Mouse (Mus musculus) MEL (cell line): ENCODE measurements around the gene Bsn. TPM values are rescaled to one million over a fixed set of nuclear protein-coding genes. Genes with fewer than 3 reads are reported as not detected.

Experiments used
- DNase-seq: peaks from one replicate; pipeline ENCODE4 v3.0.0; 2011; ENCODE audit warnings: low read depth, low spot score
- H3K27ac ChIP-seq: 2 replicates; pipeline ENCODE4 v1.5.1; 2012; ENCODE audit warnings: low read depth, mild to moderate bottlenecking, control low read depth, low read length, moderate library complexity; ENCODE audit not compliant: control insufficient read depth
- H3K27me3 ChIP-seq, 2 experiments: fragments of 150-350 bp in 1 of 2; sonication (generic) in 1 of 2; 2 replicates each; pipeline ENCODE4 v1.6.1; 2012; ENCODE audit warnings: low read length in 2 of 2, mild to moderate bottlenecking in 2 of 2, improper control_type of control experiment in 1 of 2, moderate library complexity in 1 of 2; ENCODE audit not compliant: insufficient read depth in 2 of 2, control insufficient read depth in 1 of 2
- H3K36me3 ChIP-seq, 2 experiments: 2 replicates each; pipeline ENCODE4 v1.6.1; 2012 to 2014; ENCODE audit warnings: low read length in 2 of 2, improper control_type of control experiment in 1 of 2, inconsistent platforms in 1 of 2, mild to moderate bottlenecking in 1 of 2; ENCODE audit not compliant: insufficient read depth in 2 of 2, control insufficient read depth in 1 of 2
- H3K4me1 ChIP-seq, 2 experiments: fragments of 150-350 bp in 1 of 2; sonication (generic) in 1 of 2; 2 replicates each; pipeline ENCODE4 v1.6.1; 2012; ENCODE audit warnings: low read length in 2 of 2, improper control_type of control experiment in 1 of 2, mild to moderate bottlenecking in 1 of 2; ENCODE audit not compliant: insufficient read depth in 2 of 2, control insufficient read depth in 1 of 2
- H3K4me3 ChIP-seq, 2 experiments: fragments of 150-350 bp in 1 of 2; sonication (generic) in 1 of 2; 2 replicates each; pipeline ENCODE4 v1.5.1; 2012; ENCODE audit warnings: low read depth in 2 of 2, low read length in 2 of 2, mild to moderate bottlenecking in 2 of 2, moderate library complexity in 2 of 2, control low read depth in 1 of 2, improper control_type of control experiment in 1 of 2; ENCODE audit not compliant: control insufficient read depth in 1 of 2, insufficient read depth in 1 of 2
- H3K79me2 ChIP-seq: 2 replicates; pipeline ENCODE4 v1.6.1; 2012; ENCODE audit warnings: mild to moderate bottlenecking, low read length, moderate library complexity; ENCODE audit not compliant: control insufficient read depth, poor library complexity, insufficient read depth
- H3K9ac ChIP-seq: 2 replicates; pipeline ENCODE4 v1.6.1; 2012; ENCODE audit warnings: low read depth, mild to moderate bottlenecking, control low read depth, low read length, moderate library complexity; ENCODE audit not compliant: control insufficient read depth, poor library complexity, severe bottlenecking
- H3K9me3 ChIP-seq: fragments of 150-350 bp; sonication (generic); replicated peaks from 2 replicates; pipeline ENCODE4 v1.6.1; 2012; ENCODE audit warnings: mild to moderate bottlenecking, low read length, improper control_type of control experiment, moderate library complexity; ENCODE audit not compliant: insufficient read depth
- BHLHE40 ChIP-seq: IDR thresholded peaks from 2 replicates; pipeline ENCODE4 v1.6.1; 2012; ENCODE audit warnings: low read depth, mild to moderate bottlenecking, inconsistent platforms, low read length, improper control_type of control experiment, borderline replicate concordance
- CHD1 ChIP-seq: IDR thresholded peaks from 2 replicates; pipeline ENCODE4 v1.6.1; 2012; ENCODE audit warnings: low read depth, mild to moderate bottlenecking, inconsistent platforms, low read length, improper control_type of control experiment
- E2F4 ChIP-seq: IDR thresholded peaks from 2 replicates; pipeline ENCODE4 v1.6.1; 2011; ENCODE audit warnings: low read depth, low read length, improper control_type of control experiment, borderline replicate concordance
- ELF1 ChIP-seq: IDR thresholded peaks from 2 replicates; pipeline ENCODE4 v1.6.1; 2014; ENCODE audit warnings: low read depth, mild to moderate bottlenecking, inconsistent platforms, low read length, improper control_type of control experiment, moderate library complexity
- ETS1 ChIP-seq: IDR thresholded peaks from 2 replicates; pipeline ENCODE4 v1.6.1; 2012; ENCODE audit warnings: low read depth, mild to moderate bottlenecking, inconsistent platforms, low read length, improper control_type of control experiment, moderate library complexity
- GABPA ChIP-seq: IDR thresholded peaks from 2 replicates; pipeline ENCODE4 v1.6.1; 2012; ENCODE audit warnings: low read depth, mild to moderate bottlenecking, inconsistent platforms, low read length, improper control_type of control experiment, moderate library complexity
- GATA1 ChIP-seq: IDR thresholded peaks from 2 replicates; pipeline ENCODE4 v1.6.1; 2011; ENCODE audit warnings: low read depth, low read length, improper control_type of control experiment
- HCFC1 ChIP-seq: IDR thresholded peaks from 2 replicates; pipeline ENCODE4 v1.6.1; 2012; ENCODE audit warnings: low read depth, mild to moderate bottlenecking, inconsistent platforms, low read length, improper control_type of control experiment, moderate library complexity
- JUND ChIP-seq: IDR thresholded peaks from 2 replicates; pipeline ENCODE4 v1.6.1; 2011; ENCODE audit warnings: low read depth, mild to moderate bottlenecking, improper control_type of control experiment, low read length
- KAT2A ChIP-seq: conservative IDR thresholded peaks from 2 replicates; pipeline ENCODE4 v1.6.1; 2012; ENCODE audit warnings: low read depth, low read length, improper control_type of control experiment, inconsistent platforms
- MAX ChIP-seq: IDR thresholded peaks from 2 replicates; pipeline ENCODE4 v1.6.1; 2011; ENCODE audit warnings: low read length, improper control_type of control experiment
- MAZ ChIP-seq: IDR thresholded peaks from 2 replicates; pipeline ENCODE4 v1.6.1; 2012; ENCODE audit warnings: low read depth, mild to moderate bottlenecking, inconsistent platforms, low read length, improper control_type of control experiment
- MEF2A ChIP-seq: IDR thresholded peaks from 2 replicates; pipeline ENCODE4 v1.6.1; 2014; ENCODE audit warnings: low read depth, mild to moderate bottlenecking, inconsistent platforms, low read length, improper control_type of control experiment; ENCODE audit not compliant: poor library complexity, insufficient replicate concordance, severe bottlenecking; ENCODE audit errors: extremely low read depth
- POLR2AphosphoS5 ChIP-seq: IDR thresholded peaks from 2 replicates; pipeline ENCODE4 v1.6.1; 2012; ENCODE audit warnings: low read depth, borderline replicate concordance, mild to moderate bottlenecking, inconsistent platforms, low read length, moderate library complexity, mixed read lengths
- RAD21 ChIP-seq: IDR thresholded peaks from 2 replicates; pipeline ENCODE4 v1.6.1; 2011; ENCODE audit warnings: mild to moderate bottlenecking, low read depth, low read length, improper control_type of control experiment
- RCOR1 ChIP-seq: IDR thresholded peaks from 2 replicates; pipeline ENCODE4 v1.6.1; 2012; ENCODE audit warnings: low read depth, mild to moderate bottlenecking, inconsistent platforms, low read length, improper control_type of control experiment
- SIN3A ChIP-seq: IDR thresholded peaks from 2 replicates; pipeline ENCODE4 v1.6.1; 2012; ENCODE audit warnings: low read length, improper control_type of control experiment, inconsistent platforms
- SMC3 ChIP-seq: IDR thresholded peaks from 2 replicates; pipeline ENCODE4 v1.6.1; 2011; ENCODE audit warnings: low read depth, low read length, improper control_type of control experiment
- TAL1 ChIP-seq: IDR thresholded peaks from 2 replicates; pipeline ENCODE4 v1.6.1; 2012; ENCODE audit warnings: mild to moderate bottlenecking, inconsistent platforms, low read length, moderate library complexity, mixed read lengths
- UBTF ChIP-seq: IDR thresholded peaks from 2 replicates; pipeline ENCODE4 v1.6.1; 2012; ENCODE audit warnings: low read depth, mild to moderate bottlenecking, inconsistent platforms, low read length, improper control_type of control experiment, moderate library complexity, borderline replicate concordance; ENCODE audit not compliant: insufficient read depth
- USF2 ChIP-seq, 2 experiments: IDR thresholded peaks; 2 replicates each; pipeline ENCODE4 v1.6.1; 2011 to 2012; ENCODE audit warnings: improper control_type of control experiment in 2 of 2, low read length in 2 of 2, borderline replicate concordance in 1 of 2, inconsistent platforms in 1 of 2, low read depth in 1 of 2, mild to moderate bottlenecking in 1 of 2; ENCODE audit not compliant: insufficient read depth in 1 of 2
- ZC3H11A ChIP-seq: IDR thresholded peaks from 2 replicates; pipeline ENCODE4 v1.6.1; 2012; ENCODE audit warnings: low read depth, mild to moderate bottlenecking, inconsistent platforms, low read length, improper control_type of control experiment
- ZKSCAN1 ChIP-seq: IDR thresholded peaks from 2 replicates; pipeline ENCODE4 v1.6.1; 2012; ENCODE audit warnings: low read depth, mild to moderate bottlenecking, inconsistent platforms, low read length, improper control_type of control experiment, moderate library complexity
- polyA plus RNA-seq, 2 experiments: library from polyadenylated mRNA; stranded (reverse) in 1 of 2; unstranded in 1 of 2; fragments of >175 nt in 1 of 2; fragments of >200 nt in 1 of 2; gene quantifications; 2 replicates each; pipeline versions ENCODE4 v1.2.1 to v1.2.4; 2012; ENCODE audit warnings: low replicate concordance in 2 of 2, low read depth in 1 of 2; ENCODE audit not compliant: insufficient read length in 2 of 2, insufficient read depth in 1 of 2, missing spikeins in 1 of 2
- total RNA-seq: library from RNA; depleted of rRNA; stranded (reverse); fragments of 300-350 nt; gene quantifications from 2 replicates; pipeline ENCODE4 v1.2.3, GENCODE M21; 2012

Bsn gene
- total and polyA plus RNA-seq, 3 experiments = 3.5 to 5.6 TPM; not detected in 1

- no peaks in the 10 kb centered on the region for H3K9me3 ChIP-seq
- peaks cover 3 to 6% of the 10 kb centered on the region in 2 experiments; a peak in 3 of 4 replicates for H3K27me3 ChIP-seq
Observed at GRCm38 (mm10) chr9:108188511-108188910, 1.7 kb downstream of the Bsn start.

GRCm38 (mm10) chr9:108187616-108188015, 2.6 kb downstream of the Bsn start:
- Histone ChIP-seq H3K79me2 (no peaks in the 10 kb centered on the region), H3K27me3 (peaks cover 3 to 6% of the 10 kb centered on the region in 2 experiments; a peak in 3 of 4 replicates), H3K36me3 (no peaks in the 10 kb centered on the region), H3K9me3 (no peaks in the 10 kb centered on the region)
- no peak for DNase-seq
- no peak for TF ChIP-seq GATA1
- TF ChIP-seq SMC3 = no peak
- TF ChIP-seq UBTF = no peak
- no peak for TF ChIP-seq RAD21
- TF ChIP-seq GABPA = no peak
- TF ChIP-seq MAX = no peak
- TF ChIP-seq ZC3H11A = no peak
- TF ChIP-seq USF2 (IDR thresholded peaks at IDR 0.05; ENCODE audit: borderline replicate concordance in 1 of 2, insufficient read depth in 1 of 2, low read depth in 1 of 2, low read length in 2 of 2) = no peak
- no peak for TF ChIP-seq BHLHE40
- TF ChIP-seq MAZ = no peak
- no peak for TF ChIP-seq KAT2A
- TF ChIP-seq ZKSCAN1 = no peak
- TF ChIP-seq, all 39 proteins: peak for 0
- no peaks in the 10 kb centered on the region for H3K4me1 ChIP-seq
- H3K9ac ChIP-seq = no peak overlapping the region
- no peak overlapping the region for H3K27ac ChIP-seq
- H3K4me3 ChIP-seq = no peak overlapping the region

More at GRCm38 (mm10) chr9:108188511-108188910, 1.7 kb downstream of the Bsn start:
- H3K4me3 ChIP-seq = no peak overlapping the region
- no peak overlapping the region for H3K27ac ChIP-seq
- TF ChIP-seq RCOR1 = no peak
- no peak for TF ChIP-seq MEF2A
- TF ChIP-seq SIN3A = no peak
- no peak for TF ChIP-seq CHD1
- no peak for TF ChIP-seq ETS1
- TF ChIP-seq SMC3 = no peak
- no peak for TF ChIP-seq HCFC1
- TF ChIP-seq ELF1 = no peak
- TF ChIP-seq JUND = no peak
- TF ChIP-seq TAL1 = no peak
- TF ChIP-seq ZKSCAN1 = no peak
- no peak for TF ChIP-seq POLR2AphosphoS5
- no peak for TF ChIP-seq MAX
- no peak for TF ChIP-seq E2F4
- H3K9ac ChIP-seq = no peak overlapping the region
- H3K79me2 ChIP-seq = no peaks in the 10 kb centered on the region
- no peak for DNase-seq
- H3K4me1 ChIP-seq = no peaks in the 10 kb centered on the region
- no peaks in the 10 kb centered on the region for H3K36me3 ChIP-seq
